Mouse (Mus musculus) myocyte (in vitro differentiated cells): ENCODE measurements at regions not wholly inside any gene's neighbourhood (a gene's known extent, or its start where the extent isn't known, plus 50 kb on each side); places are given as distances from the start of the nearest gene placed in this dataset.

ENCODE experiments used
- CEBPB ChIP-seq: IDR thresholded peaks from 2 replicates; pipeline ENCODE4 v1.6.1; 2011; ENCODE audit warnings: mild to moderate bottlenecking, moderate library complexity; ENCODE audit not compliant: poor library complexity, insufficient read depth, severe bottlenecking
- MAX ChIP-seq: IDR thresholded peaks from one replicate; pipeline ENCODE4 v1.6.1; 2011; ENCODE audit warnings: low read depth, mild to moderate bottlenecking, control low read depth
- MYOD1 ChIP-seq, 3 experiments: IDR thresholded peaks; one replicate each; pipeline ENCODE4 v1.6.1; 2011; ENCODE audit warnings: control low read depth in 2 of 3, low read depth in 2 of 3, mild to moderate bottlenecking in 2 of 3, moderate library complexity in 1 of 3; ENCODE audit not compliant: insufficient read length in 2 of 3, control insufficient read depth in 1 of 3
- MYOG ChIP-seq, 3 experiments: IDR thresholded peaks; one replicate each; pipeline ENCODE4 v1.6.1; 2011; ENCODE audit warnings: control low read depth in 2 of 3, low read depth in 2 of 3, mild to moderate bottlenecking in 2 of 3; ENCODE audit not compliant: insufficient read length in 2 of 3, control insufficient read depth in 1 of 3, insufficient read depth in 1 of 3
- POLR2A ChIP-seq: IDR thresholded peaks from one replicate; pipeline ENCODE4 v1.6.1; 2011; ENCODE audit warnings: low read depth, mild to moderate bottlenecking, control low read depth, moderate library complexity; ENCODE audit not compliant: insufficient read length
- POLR2AphosphoS2 ChIP-seq: IDR thresholded peaks from one replicate; pipeline ENCODE4 v1.6.1; 2011; ENCODE audit warnings: low read depth, control low read depth; ENCODE audit not compliant: insufficient read length
- REST ChIP-seq: IDR thresholded peaks from one replicate; pipeline ENCODE4 v1.6.1; 2011; ENCODE audit warnings: mild to moderate bottlenecking, control low read depth, moderate library complexity; ENCODE audit not compliant: insufficient read depth, insufficient read length
- SRF ChIP-seq: IDR thresholded peaks from one replicate; pipeline ENCODE4 v1.6.1; 2011; ENCODE audit warnings: low read depth; ENCODE audit not compliant: control insufficient read depth, insufficient read length
- TCF12 ChIP-seq: IDR thresholded peaks from one replicate; pipeline ENCODE4 v1.6.1; 2011; ENCODE audit warnings: mild to moderate bottlenecking, control low read depth; ENCODE audit not compliant: poor library complexity, insufficient read depth, severe bottlenecking
- USF1 ChIP-seq: IDR thresholded peaks from one replicate; pipeline ENCODE4 v1.6.1; 2011; ENCODE audit warnings: low read depth, mild to moderate bottlenecking, control low read depth, moderate library complexity

DNA sequence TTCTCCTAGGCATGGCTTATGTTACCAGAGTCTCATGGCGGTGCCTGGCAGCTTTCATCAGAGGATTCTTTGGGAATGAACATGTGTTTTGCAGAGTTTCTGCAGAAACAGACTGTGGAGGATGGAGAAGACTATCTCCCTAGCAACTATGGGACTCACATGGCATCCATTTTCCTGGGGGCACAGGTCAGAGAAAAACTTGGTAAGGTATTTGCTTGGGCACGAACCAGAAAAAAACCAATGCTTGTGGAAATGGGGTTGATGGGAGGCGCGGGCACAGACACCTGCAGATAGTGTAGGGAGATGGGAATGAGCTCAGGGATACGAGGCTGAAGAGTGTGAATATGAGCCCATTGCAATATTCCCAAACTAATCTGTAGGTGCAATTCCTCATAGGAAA is 71.7 kb upstream of the Adcy1 start:
- no peak for TF ChIP-seq POLR2AphosphoS2
- TF ChIP-seq POLR2A: no peak
- TF ChIP-seq CEBPB: no peak
- no peak for TF ChIP-seq TCF12
- TF ChIP-seq REST: no peak
- no peak for TF ChIP-seq MYOG (IDR thresholded peaks at IDR 0.05; ENCODE audit: control insufficient read depth in 1 of 3, insufficient read depth in 1 of 3, insufficient read length in 2 of 3, low read depth in 2 of 3)
- TF ChIP-seq USF1: no peak
- TF ChIP-seq MYOD1 (IDR thresholded peaks at IDR 0.05; ENCODE audit: control insufficient read depth in 1 of 3, insufficient read length in 2 of 3, low read depth in 2 of 3): no peak
- no peak for TF ChIP-seq SRF
- TF ChIP-seq MAX: no peak
